Mouse (Mus musculus) duodenum, adult 2 months (tissue): ENCODE measurements around the gene Btbd35f6. TPM values are rescaled to one million over a fixed set of nuclear protein-coding genes. Genes with fewer than 3 reads are reported as not detected.

Experiments
- polyA plus RNA-seq: library from polyadenylated mRNA; depleted of rRNA; stranded (reverse); fragments of >200 nt; gene quantifications from 2 replicates; pipeline ENCODE4 v1.2.3, GENCODE M21; 2012; ENCODE audit warnings: low replicate concordance; rRNA removed

Btbd35f6 gene
- not detected in 2 replicates for polyA plus RNA-seq

DNA sequence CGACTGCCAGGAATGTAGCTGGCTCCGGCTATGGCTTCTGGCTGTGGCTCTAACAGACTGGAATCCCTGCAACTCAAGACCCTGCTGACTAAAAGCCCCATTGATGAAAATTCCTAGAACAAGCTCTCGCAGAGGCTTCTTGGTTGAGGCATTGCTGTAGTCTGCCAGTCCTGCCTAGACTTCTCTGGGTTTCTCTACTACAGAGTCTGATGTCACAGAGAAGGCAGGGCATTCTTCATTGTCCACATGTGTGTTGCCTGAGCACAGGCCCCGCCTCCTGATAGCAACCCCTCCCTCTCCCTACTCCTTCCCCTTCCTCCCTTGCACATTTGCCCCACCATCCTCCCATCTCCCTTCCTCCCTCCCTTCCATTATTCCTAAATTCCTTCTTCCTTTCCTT, at the start of gene Btbd35f6:
Gene Btbd35f6, minus strand, starts transcription at position 101 of the 400 bp plus-strand sequence.

DNA sequence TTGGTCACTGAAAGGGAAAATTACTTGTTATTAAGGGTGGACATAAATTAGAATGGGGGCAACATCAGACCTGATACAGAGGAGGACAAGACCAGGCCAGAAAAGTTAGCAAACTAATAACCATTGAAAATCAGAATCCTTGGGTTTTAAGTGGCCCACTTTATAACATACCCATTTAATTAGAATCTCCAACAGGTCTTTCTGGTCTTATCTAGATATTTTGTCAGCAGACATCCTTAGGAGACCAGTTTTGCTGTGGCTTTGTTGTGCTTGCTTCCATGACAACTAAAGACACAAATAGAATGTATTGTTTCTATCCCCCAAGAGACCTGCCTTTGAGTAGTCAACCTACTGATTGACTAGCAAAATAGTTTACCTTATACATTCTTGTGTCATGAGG, 30.4 kb upstream of the Btbd35f6 start, which contains the start of gene Gm21870:
Gene Gm21870, minus strand, starts transcription at position 101 of the 400 bp plus-strand sequence.

Other genes with a start within 250 kb of the Btbd35f6 start
- gene Gm21870, start 30.3 kb upstream of the Btbd35f6 start, polyA plus RNA-seq = not detected in 2 replicates
- gene Btbd35f9, start 205.0 kb upstream of the Btbd35f6 start, polyA plus RNA-seq = not detected in 2 replicates